Mouse (Mus musculus) lung, postnatal 0 days (tissue): ENCODE measurements at regions not wholly inside any gene's neighbourhood (a gene's known extent, or its start where the extent isn't known, plus 50 kb on each side); places are given as distances from the start of the nearest gene placed in this dataset.

Experiments
- CTCF ChIP-seq: IDR thresholded peaks from 2 replicates; pipeline ENCODE4 v1.5.1; 2016; ENCODE audit warnings: antibody characterized with exemption, mild to moderate bottlenecking
- EP300 ChIP-seq: IDR thresholded peaks from 2 replicates; pipeline ENCODE4 v1.6.1; 2016; ENCODE audit warnings: antibody characterized with exemption, mild to moderate bottlenecking, control low read depth

GRCm38 (mm10) chr6:89072569-89072968, 170.5 kb downstream of the Tpra1 start:
- TF ChIP-seq CTCF (no peak), EP300 (no peak)
